Mouse (Mus musculus): Measurements from ENCODE around the gene Mthfsd.

GRCm38 (mm10) chr8:121043719-121044440 lies 64.3 kb downstream of the Mthfsd start:
- TF ChIP-seq HCFC1 (IDR thresholded peaks at IDR 0.05; ENCODE audit: borderline replicate concordance, insufficient read depth, low read length) = no peak
- no peak for TF ChIP-seq CHD2 (IDR thresholded peaks at IDR 0.05; ENCODE audit: low read depth, low read length)
